Mouse (Mus musculus) stomach, embryonic 14.5 days (tissue): ENCODE measurements around the gene Gabrb1. TPM values are rescaled to one million over a fixed set of nuclear protein-coding genes. Genes with fewer than 3 reads are reported as not detected.

ENCODE experiments used
- ATAC-seq: fragments of 200-750 bp; cut with Nextera tagmentation; 2 replicates; pipeline ENCODE4 v1.8.0; 2017; ENCODE audit warnings: low read depth, moderate TSS enrichment; ENCODE audit not compliant: insufficient number of reproducible peaks, insufficient read depth, low FRiP score
- H3K27ac ChIP-seq: fragments of 300-500 bp; sonication (generic); 2 replicates; pipeline ENCODE4 v1.5.1; 2014; ENCODE audit warnings: mild to moderate bottlenecking, low read length, moderate library complexity, mixed read lengths
- H3K27me3 ChIP-seq: fragments of 300-500 bp; sonication (generic); 2 replicates; pipeline ENCODE4 v1.6.1; 2014; ENCODE audit warnings: low read length, control low read depth, mixed read lengths; ENCODE audit not compliant: control insufficient read depth, insufficient read depth
- H3K36me3 ChIP-seq: fragments of 300-500 bp; sonication (generic); 2 replicates; pipeline ENCODE4 v1.6.1; 2014; ENCODE audit warnings: mild to moderate bottlenecking, control low read depth, low read length, moderate library complexity, mixed read lengths; ENCODE audit not compliant: control insufficient read depth, insufficient read depth
- H3K4me1 ChIP-seq: fragments of 300-500 bp; sonication (generic); 2 replicates; pipeline ENCODE4 v1.6.1; 2014; ENCODE audit warnings: low read length, control low read depth, mixed read lengths; ENCODE audit not compliant: control insufficient read depth, insufficient read depth
- H3K4me2 ChIP-seq: fragments of 300-500 bp; sonication (generic); replicated peaks from 2 replicates; pipeline ENCODE4 v1.6.1; 2014; ENCODE audit warnings: low read depth, low read length, control low read depth
- H3K4me3 ChIP-seq: fragments of 300-500 bp; sonication (generic); 2 replicates; pipeline ENCODE4 v1.5.1; 2014; ENCODE audit warnings: low read depth, low read length, control low read depth
- H3K9ac ChIP-seq: fragments of 300-500 bp; sonication (generic); replicated peaks from 2 replicates; pipeline ENCODE4 v1.6.1; 2014; ENCODE audit warnings: low read depth, mild to moderate bottlenecking, control low read depth, low read length, moderate library complexity, mixed read lengths
- H3K9me3 ChIP-seq: fragments of 300-500 bp; sonication (generic); 2 replicates; pipeline ENCODE4 v1.6.1; 2016; ENCODE audit warnings: low read depth, low read length, control low read depth; ENCODE audit not compliant: control insufficient read depth
- WGBS: fragments of 180-500 bp; shearing (Covaris S2); extraction: QIAGEN DNeasy Blood & Tissue Kit; methylation state at CpG from one replicate; pipeline ENCODE4 v1.1.7; 2014; 5-methylcytosine and 5-hydroxymethylcytosine counted together
- polyA plus RNA-seq: library from polyadenylated mRNA; unstranded; fragments of >200 nt; fragmentation: Nextera tagmentation; extraction: Ambion mirVana; gene quantifications from 2 replicates; pipeline ENCODE4 v1.2.1, GENCODE M21; 2014

Gabrb1 gene
- polyA plus RNA-seq, 1 experiment from 2014 or later: 3.3 TPM

DNA sequence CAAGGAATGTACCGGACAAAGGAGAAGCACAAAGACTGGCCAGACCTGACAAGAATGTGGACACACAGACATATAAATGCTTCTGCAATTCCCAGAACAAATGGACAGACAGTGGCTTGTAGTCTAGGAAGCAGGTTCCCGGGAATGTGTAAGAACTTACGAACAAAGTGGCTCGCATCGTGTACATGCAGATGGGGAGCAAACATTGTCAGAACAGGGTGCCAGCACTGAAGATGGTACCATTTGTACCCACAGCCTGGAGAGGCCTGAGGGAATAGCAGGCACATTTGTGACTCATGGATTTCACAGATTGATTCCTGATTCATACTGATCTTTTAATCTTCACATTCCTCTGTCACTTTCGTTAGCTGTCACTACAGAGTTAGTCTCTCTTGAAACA is 103.2 kb downstream of the Gabrb1 start:
- H3K27ac ChIP-seq: no peak overlapping the region
- H3K9me3 ChIP-seq: no peaks in the 10 kb centered on the region
- no peak for ATAC-seq
- H3K36me3 ChIP-seq: no peaks in the 10 kb centered on the region
- no peak overlapping the region for H3K4me3 ChIP-seq
- WGBS: 88% methylated on average over 6 of the region's 6 CpGs
- no peaks in the 10 kb centered on the region for H3K4me1 ChIP-seq
- H3K27me3 ChIP-seq: no peaks in the 10 kb centered on the region
- H3K4me2 ChIP-seq: no peak overlapping the region
- H3K9ac ChIP-seq: no peak overlapping the region

DNA sequence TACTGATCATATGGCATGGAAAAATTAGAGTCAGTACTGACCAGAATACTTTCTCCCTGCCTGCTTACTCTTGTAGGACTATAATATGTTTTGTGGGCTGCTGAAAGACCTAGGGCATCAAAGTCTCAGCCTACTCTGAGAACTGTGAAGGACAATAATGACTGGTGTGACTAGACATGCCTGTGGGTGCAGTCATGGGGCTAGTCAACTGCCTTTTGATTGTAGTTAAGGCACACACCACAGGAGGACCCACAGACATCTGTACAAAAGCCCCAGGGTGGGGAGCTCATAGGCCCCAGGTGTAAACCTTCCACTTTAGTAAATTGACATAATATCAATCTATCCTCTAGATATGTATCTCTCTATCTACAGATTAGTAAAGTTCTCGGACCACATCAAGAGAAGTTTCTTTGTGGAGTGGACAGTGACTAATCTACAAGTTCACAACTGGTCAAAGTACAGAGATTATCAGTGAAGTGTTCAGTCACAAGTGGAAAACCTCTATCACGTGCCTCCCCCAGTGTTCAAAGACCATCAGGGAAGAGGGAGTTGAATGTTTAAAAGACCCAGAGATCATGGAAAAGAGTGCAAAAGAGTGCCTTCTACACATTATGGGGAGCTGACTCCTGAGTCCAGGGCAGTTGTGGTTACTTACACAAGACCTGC is 123.7 kb downstream of the Gabrb1 start:
- Histone ChIP-seq H3K4me2 (no peak overlapping the region), H3K36me3 (no peaks in the 10 kb centered on the region), H3K27me3 (no peaks in the 10 kb centered on the region), H3K9ac (no peak overlapping the region), H3K9me3 (no peaks in the 10 kb centered on the region), H3K27ac (no peak overlapping the region), H3K4me1 (no peaks in the 10 kb centered on the region), H3K4me3 (no peak overlapping the region)
- no peak for ATAC-seq
- WGBS: 62% methylated on average over 2 of the region's 2 CpGs

DNA sequence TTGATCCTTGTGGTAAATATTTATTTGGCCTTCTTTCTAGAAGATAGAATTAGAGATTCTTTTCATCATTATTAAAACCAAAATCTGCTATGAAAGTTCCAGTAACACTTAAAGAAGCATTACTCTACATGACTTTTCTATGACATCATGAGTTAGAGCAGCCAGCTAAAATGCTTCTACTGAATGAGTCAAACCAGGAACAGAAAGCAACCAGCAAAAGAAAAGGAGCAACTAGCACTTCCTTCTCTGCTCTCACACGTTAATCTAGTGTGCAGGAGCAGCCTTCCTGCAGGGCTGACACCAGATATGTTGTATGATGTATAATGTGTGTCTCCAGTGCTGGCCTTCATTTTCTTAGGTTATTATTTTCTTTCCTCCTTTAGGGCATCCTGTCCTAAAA is 164.9 kb downstream of the Gabrb1 start:
- Histone ChIP-seq H3K36me3 (no peaks in the 10 kb centered on the region), H3K4me3 (no peak overlapping the region), H3K27ac (no peak overlapping the region), H3K4me1 (no peaks in the 10 kb centered on the region), H3K27me3 (no peaks in the 10 kb centered on the region), H3K9ac (no peak overlapping the region), H3K9me3 (no peaks in the 10 kb centered on the region), H3K4me2 (no peak overlapping the region)
- ATAC-seq: no peak
- WGBS: 18% methylated on average over 1 of the region's 1 CpGs

DNA sequence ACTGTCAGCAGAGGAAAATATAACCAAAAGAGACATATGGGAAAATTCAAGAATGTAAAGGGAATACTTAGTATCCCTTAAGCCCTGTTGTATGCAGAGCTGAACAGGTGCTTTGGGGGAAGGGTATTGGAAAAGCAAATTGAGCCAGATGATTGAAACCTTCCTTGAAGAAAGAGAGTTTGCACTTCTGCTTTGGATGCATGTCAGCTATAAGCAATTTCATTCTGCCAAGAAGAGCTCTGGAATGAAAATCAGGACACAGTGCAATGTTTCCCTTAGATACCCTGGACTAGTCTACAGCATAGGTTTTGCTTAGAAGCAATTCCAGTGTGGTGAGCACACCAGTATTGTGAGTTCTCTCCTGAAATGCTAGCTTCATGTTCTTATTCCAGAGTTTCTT is 170.4 kb downstream of the Gabrb1 start:
- Histone ChIP-seq H3K27me3 (no peaks in the 10 kb centered on the region), H3K4me3 (no peak overlapping the region)
- ATAC-seq: no peak

DNA sequence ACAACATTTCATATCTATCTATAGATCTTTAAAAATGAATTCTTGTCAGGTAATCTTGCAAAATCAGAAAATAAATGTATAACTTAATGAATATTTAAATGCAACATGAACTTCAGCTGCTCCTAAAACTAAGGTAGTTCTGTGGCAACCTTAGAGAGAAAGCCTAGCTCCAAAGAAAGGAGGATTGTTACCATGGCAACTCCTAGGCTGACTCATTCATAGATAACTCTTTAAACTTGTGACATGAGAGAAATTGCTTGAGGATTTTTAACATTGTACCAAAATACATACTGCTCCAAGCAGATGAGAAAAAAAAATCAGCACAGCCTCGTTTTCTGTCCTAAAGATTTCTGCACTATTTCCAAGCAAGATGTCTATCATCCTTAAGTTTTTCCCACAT is 171.1 kb downstream of the Gabrb1 start:
- Histone ChIP-seq H3K27ac (no peak overlapping the region), H3K27me3 (no peaks in the 10 kb centered on the region), H3K4me2 (no peak overlapping the region), H3K9me3 (no peaks in the 10 kb centered on the region), H3K36me3 (no peaks in the 10 kb centered on the region), H3K9ac (no peak overlapping the region), H3K4me3 (no peak overlapping the region), H3K4me1 (no peaks in the 10 kb centered on the region)
- ATAC-seq: no peak
- WGBS: 45% methylated on average over 1 of the region's 1 CpGs

More for the DNA sequence above, 170.4 kb downstream of the Gabrb1 start:
- H3K9me3 ChIP-seq: no peaks in the 10 kb centered on the region
- H3K36me3 ChIP-seq: no peaks in the 10 kb centered on the region
- no peak overlapping the region for H3K4me2 ChIP-seq
- no peak overlapping the region for H3K27ac ChIP-seq
- no peak overlapping the region for H3K9ac ChIP-seq
- H3K4me1 ChIP-seq: no peaks in the 10 kb centered on the region

DNA sequence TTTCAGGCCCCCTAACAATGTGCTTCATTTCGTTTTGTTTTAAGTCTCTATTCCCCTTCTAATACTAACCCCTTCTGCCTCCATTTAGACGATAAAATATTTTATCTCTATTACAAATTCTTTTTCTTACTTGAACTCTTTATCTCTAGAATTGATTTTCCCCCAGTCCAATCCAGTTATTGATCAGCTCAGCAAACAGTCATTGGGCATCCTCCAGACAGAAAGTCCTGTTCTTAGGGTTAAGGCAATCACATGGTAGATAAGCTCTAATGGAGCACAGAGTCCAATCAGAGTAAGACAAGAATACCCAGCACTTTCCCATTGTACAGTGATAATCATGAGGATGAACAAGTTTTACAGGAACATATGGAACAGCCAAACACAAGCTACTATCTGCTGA is 172.4 kb downstream of the Gabrb1 start:
- ATAC-seq: no peak
- no peak overlapping the region for H3K4me2 ChIP-seq
- H3K9me3 ChIP-seq: no peaks in the 10 kb centered on the region
- H3K9ac ChIP-seq: no peak overlapping the region
- no peak overlapping the region for H3K4me3 ChIP-seq
- 72% methylated on average over 2 of the region's 2 CpGs for WGBS
- H3K27me3 ChIP-seq: no peaks in the 10 kb centered on the region
- no peaks in the 10 kb centered on the region for H3K4me1 ChIP-seq
- no peaks in the 10 kb centered on the region for H3K36me3 ChIP-seq
- no peak overlapping the region for H3K27ac ChIP-seq

DNA sequence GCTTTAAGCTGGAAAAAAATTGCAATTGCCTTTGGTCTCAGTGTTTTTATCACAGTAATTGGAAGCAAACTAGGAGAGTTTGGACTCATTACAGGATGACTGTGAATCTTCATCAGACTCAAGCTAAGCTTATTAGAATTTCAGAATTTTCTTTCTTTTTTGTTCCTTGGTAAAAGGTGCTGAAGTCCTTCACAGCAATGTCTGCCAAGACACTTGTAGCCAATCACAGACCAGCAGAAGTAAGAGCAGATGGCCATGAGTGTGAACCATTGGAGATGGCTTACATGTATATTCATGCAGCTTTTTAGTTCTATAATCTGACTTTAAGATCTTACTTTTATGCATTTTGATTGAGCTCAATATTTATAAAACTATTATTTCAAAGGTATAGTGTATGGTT is 184.3 kb downstream of the Gabrb1 start:
- no peak for ATAC-seq
- Histone ChIP-seq H3K36me3 (no peaks in the 10 kb centered on the region), H3K4me2 (no peak overlapping the region), H3K27me3 (no peaks in the 10 kb centered on the region), H3K4me3 (no peak overlapping the region), H3K9me3 (no peaks in the 10 kb centered on the region), H3K4me1 (no peaks in the 10 kb centered on the region), H3K9ac (no peak overlapping the region), H3K27ac (no peak overlapping the region)

DNA sequence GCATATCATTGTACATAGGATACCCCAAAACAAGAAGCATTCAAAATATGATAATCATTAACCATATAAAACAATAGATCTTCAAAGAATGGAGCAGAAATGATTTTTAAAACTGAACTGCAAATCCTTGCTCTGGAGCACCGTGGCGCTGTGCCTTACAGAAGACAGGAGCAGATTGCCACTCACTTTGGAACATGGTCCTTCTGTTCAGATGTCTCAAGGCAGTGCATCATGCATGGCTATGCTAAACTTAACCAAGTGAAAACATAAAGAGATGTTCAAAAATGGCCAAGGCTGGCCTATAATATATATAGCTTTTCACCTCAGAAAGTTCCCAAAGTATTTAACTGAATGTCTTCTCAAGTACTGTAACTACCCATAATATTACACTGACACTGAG is 240.3 kb downstream of the Gabrb1 start:
- no peak overlapping the region for H3K4me2 ChIP-seq
- H3K4me1 ChIP-seq: no peaks in the 10 kb centered on the region
- WGBS: 87% methylated on average over 2 of the region's 2 CpGs
- H3K36me3 ChIP-seq: no peaks in the 10 kb centered on the region
- ATAC-seq: no peak
- no peak overlapping the region for H3K27ac ChIP-seq
- no peaks in the 10 kb centered on the region for H3K27me3 ChIP-seq
- H3K9me3 ChIP-seq: no peaks in the 10 kb centered on the region
- H3K4me3 ChIP-seq: no peak overlapping the region
- no peak overlapping the region for H3K9ac ChIP-seq

DNA sequence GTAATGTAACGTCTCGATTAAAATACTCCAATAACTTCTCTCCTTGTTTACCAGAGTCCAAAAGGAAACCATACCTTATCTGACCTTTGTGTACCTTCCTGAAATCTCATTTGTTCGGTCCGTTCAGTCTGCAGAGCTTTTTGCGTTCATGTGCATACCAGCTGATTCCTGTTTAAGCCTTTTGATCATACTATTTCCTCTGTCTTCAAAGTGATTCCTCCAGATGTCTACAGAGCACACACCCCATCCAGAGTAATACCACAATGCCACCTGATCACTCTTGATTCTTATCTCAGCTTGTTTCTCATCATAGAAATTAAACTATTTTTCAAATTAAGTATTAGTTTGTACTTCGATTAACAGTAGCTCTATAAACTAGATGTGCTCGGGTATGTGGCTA is 245.5 kb downstream of the Gabrb1 start:
- no peak overlapping the region for H3K27ac ChIP-seq
- no peaks in the 10 kb centered on the region for H3K27me3 ChIP-seq
- no peak overlapping the region for H3K9ac ChIP-seq
- H3K9me3 ChIP-seq: no peaks in the 10 kb centered on the region
- 84% methylated on average over 7 of the region's 7 CpGs for WGBS
- H3K4me2 ChIP-seq: no peak overlapping the region
- H3K4me1 ChIP-seq: no peaks in the 10 kb centered on the region
- H3K36me3 ChIP-seq: no peaks in the 10 kb centered on the region
- ATAC-seq: no peak
- no peak overlapping the region for H3K4me3 ChIP-seq
